Mouse (Mus musculus) ES-Bruce4 (cell line): Measurements from ENCODE around the gene Stox2.

Source experiments
- CTCF ChIP-seq: IDR thresholded peaks from one replicate; pipeline ENCODE4 v1.8.1; 2011; ENCODE audit warnings: low read depth, low read length
- EP300 ChIP-seq: IDR thresholded peaks from 2 replicates; pipeline ENCODE4 v1.6.1; 2011; ENCODE audit warnings: low read depth, low read length; ENCODE audit not compliant: insufficient read depth
- POLR2A ChIP-seq: IDR thresholded peaks from one replicate; pipeline ENCODE4 v1.8.1; 2011; ENCODE audit warnings: low read length; ENCODE audit not compliant: insufficient read depth

GRCm38 (mm10) chr8:47412696-47413523 lies 33.3 kb downstream of the Stox2 start:
- TF ChIP-seq POLR2A (no peak), EP300 (no peak), CTCF (no peak)
